Mouse (Mus musculus) forebrain, postnatal 0 days (tissue): ENCODE measurements around the gene Msh5. TPM values are rescaled to one million over a fixed set of nuclear protein-coding genes. Genes with fewer than 3 reads are reported as not detected.

Source experiments
- ATAC-seq: fragments of 200-750 bp; cut with Nextera tagmentation; 2 replicates; pipeline ENCODE4 v1.8.0; 2017; ENCODE audit warnings: mild to moderate bottlenecking, moderate library complexity
- DNase-seq: peaks from one replicate; pipeline ENCODE4 v3.0.0-alpha.2; 2015
- H3K27ac ChIP-seq: fragments of 300-500 bp; sonication (generic); 2 replicates; pipeline ENCODE4 v1.5.1; 2014; ENCODE audit warnings: low read depth, mild to moderate bottlenecking, antibody characterized with exemption, low read length, moderate library complexity, mixed read lengths
- H3K27me3 ChIP-seq: fragments of 300-500 bp; sonication (generic); 2 replicates; pipeline ENCODE4 v1.6.1; 2014; ENCODE audit warnings: mild to moderate bottlenecking, low read length, mixed read lengths; ENCODE audit not compliant: insufficient read depth
- H3K36me3 ChIP-seq: fragments of 300-500 bp; sonication (generic); 2 replicates; pipeline ENCODE4 v1.6.1; 2014; ENCODE audit warnings: mild to moderate bottlenecking, moderate library complexity; ENCODE audit not compliant: insufficient read depth
- H3K4me1 ChIP-seq: fragments of 300-500 bp; sonication (generic); 2 replicates; pipeline ENCODE4 v1.6.1; 2014; ENCODE audit warnings: antibody characterized with exemption; ENCODE audit not compliant: insufficient read depth
- H3K4me2 ChIP-seq: fragments of 300-500 bp; sonication (generic); 2 replicates; pipeline ENCODE4 v1.6.1; 2014; ENCODE audit warnings: low read depth, mild to moderate bottlenecking, moderate library complexity
- H3K4me3 ChIP-seq: fragments of 300-500 bp; sonication (generic); 2 replicates; pipeline ENCODE4 v1.5.1; 2014; ENCODE audit warnings: low read depth, low read length, mixed read lengths
- H3K9ac ChIP-seq: fragments of 300-500 bp; sonication (generic); 2 replicates; pipeline ENCODE4 v1.6.1; 2014; ENCODE audit warnings: mild to moderate bottlenecking
- H3K9me3 ChIP-seq: fragments of 300-500 bp; sonication (generic); 2 replicates; pipeline ENCODE4 v1.6.1; 2016; ENCODE audit warnings: low read length
- CTCF ChIP-seq: sonication (generic); IDR thresholded peaks from 2 replicates; pipeline ENCODE4 v1.5.1; 2016; ENCODE audit warnings: antibody characterized with exemption, control low read depth, low read depth
- WGBS: fragments of 180-500 bp; shearing (Covaris S2); extraction: QIAGEN DNeasy Blood & Tissue Kit; methylation state at CpG from one replicate; pipeline ENCODE4 v1.1.7; 2014; 5-methylcytosine and 5-hydroxymethylcytosine counted together
- polyA plus RNA-seq: library from polyadenylated mRNA; unstranded; fragments of >200 nt; fragmentation: Nextera tagmentation; extraction: Ambion mirVana; gene quantifications from 2 replicates; pipeline ENCODE4 v1.2.1, GENCODE M21; 2015
- total RNA-seq: library from RNA; depleted of rRNA; stranded (reverse); fragments of >200 nt; gene quantifications from 2 replicates; pipeline ENCODE4 v1.2.3, GENCODE M21; 2014

The Msh5 gene
- total and polyA plus RNA-seq, 2 experiments from 2014 or later, result 1.1 to 1.3 TPM

DNA sequence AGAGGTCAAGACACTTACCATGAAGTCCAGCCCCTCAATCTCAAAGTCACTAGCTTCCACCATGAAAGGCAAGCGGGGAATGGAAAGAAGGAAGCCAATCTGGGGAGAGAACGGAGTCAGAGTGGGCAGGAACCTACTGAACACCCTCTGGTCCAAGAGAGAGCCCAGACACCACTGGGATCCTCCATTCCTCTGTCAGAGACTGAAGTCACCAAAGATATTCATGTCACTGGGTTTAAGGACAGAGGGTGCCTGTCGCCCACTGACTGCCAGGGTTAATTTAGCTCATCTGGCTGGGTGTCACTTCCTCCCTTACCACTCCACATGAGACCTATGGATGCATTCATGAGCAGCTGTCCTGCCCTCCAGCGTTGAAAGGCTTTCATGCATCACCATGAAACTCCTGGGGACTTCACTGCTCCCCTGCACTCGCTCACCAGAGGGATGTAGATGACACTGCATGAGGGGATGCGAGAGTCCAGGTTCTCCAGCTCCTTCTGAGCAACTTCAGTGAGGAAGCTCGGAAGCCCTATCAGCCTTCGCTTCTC is 14.1 kb downstream of the Msh5 start:
- Histone ChIP-seq H3K27me3 (no peaks in the 10 kb centered on the region), H3K4me3 (no peak overlapping the region), H3K9me3 (no peaks in the 10 kb centered on the region), H3K9ac (no peak overlapping the region), H3K27ac (no peak overlapping the region), H3K36me3 (no peaks in the 10 kb centered on the region), H3K4me1 (no peaks in the 10 kb centered on the region), H3K4me2 (no peak overlapping the region)
- no peak for ATAC-seq
- 0 out of 2 replicates have a peak, but pooled peaks have one; percentile 5 for TF ChIP-seq CTCF
- DNase-seq, result no peak
- 78% methylated on average over 8 of the region's 8 CpGs for WGBS

DNA sequence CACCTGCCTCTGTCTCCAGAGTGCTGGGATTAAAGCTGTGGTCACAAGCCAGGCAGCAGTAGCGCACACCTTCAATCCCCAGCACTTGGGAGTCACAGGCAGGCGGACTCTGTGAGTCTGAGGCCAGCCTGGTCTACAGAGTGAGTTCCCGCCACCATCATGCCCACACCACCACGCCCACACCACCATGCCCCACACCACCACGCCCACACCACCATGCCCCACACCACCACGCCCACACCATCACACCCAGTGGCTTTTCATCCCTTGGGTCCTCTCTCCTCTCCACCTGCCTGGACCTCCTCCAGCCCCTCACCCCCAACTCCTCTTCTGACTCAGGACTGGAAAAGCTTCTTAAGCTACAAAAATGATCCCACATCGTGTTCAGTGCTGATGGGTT is 14.7 kb downstream of the Msh5 start:
- H3K9ac ChIP-seq, result no peak overlapping the region
- H3K4me2 ChIP-seq, result no peak overlapping the region
- H3K4me3 ChIP-seq, result no peak overlapping the region
- 87% methylated on average over 7 of the region's 7 CpGs for whole genome bisulfite sequencing
- no peaks in the 10 kb centered on the region for H3K9me3 ChIP-seq
- H3K27ac ChIP-seq, result no peak overlapping the region
- no peaks in the 10 kb centered on the region for H3K27me3 ChIP-seq
- no peak for TF ChIP-seq CTCF
- H3K36me3 ChIP-seq, result no peaks in the 10 kb centered on the region
- DNase-seq (no peak), ATAC-seq (no peak)
- no peaks in the 10 kb centered on the region for H3K4me1 ChIP-seq

DNA sequence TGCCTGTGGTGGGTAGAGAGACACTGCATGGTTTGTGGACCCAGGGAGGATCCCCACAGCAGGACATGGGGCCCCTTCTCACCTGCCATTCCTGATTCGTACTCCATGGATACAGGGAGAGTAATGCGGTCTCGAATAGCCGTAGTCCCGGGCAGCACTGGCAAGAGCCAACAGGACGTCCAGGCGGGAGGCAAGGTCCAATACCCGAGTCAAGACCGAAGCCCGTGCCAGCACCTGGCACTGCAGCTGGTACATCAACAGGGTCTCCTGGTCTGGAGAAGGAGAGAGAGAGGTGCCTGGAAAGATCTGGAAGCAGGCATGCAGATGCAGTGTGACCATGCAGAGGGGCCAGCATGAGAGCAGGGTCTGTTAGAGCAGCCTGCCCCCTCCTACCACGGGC is 15.3 kb downstream of the Msh5 start:
- 88% methylated on average over 11 of the region's 11 CpGs for WGBS
- H3K4me2 ChIP-seq, result no peak overlapping the region
- no peaks in the 10 kb centered on the region for H3K27me3 ChIP-seq
- no peak overlapping the region for H3K9ac ChIP-seq
- no peaks in the 10 kb centered on the region for H3K36me3 ChIP-seq
- DNase-seq (no peak), ATAC-seq (no peak)
- no peak overlapping the region for H3K4me3 ChIP-seq
- no peaks in the 10 kb centered on the region for H3K4me1 ChIP-seq
- H3K9me3 ChIP-seq, result no peaks in the 10 kb centered on the region
- TF ChIP-seq CTCF, result no peak
- no peak overlapping the region for H3K27ac ChIP-seq

DNA sequence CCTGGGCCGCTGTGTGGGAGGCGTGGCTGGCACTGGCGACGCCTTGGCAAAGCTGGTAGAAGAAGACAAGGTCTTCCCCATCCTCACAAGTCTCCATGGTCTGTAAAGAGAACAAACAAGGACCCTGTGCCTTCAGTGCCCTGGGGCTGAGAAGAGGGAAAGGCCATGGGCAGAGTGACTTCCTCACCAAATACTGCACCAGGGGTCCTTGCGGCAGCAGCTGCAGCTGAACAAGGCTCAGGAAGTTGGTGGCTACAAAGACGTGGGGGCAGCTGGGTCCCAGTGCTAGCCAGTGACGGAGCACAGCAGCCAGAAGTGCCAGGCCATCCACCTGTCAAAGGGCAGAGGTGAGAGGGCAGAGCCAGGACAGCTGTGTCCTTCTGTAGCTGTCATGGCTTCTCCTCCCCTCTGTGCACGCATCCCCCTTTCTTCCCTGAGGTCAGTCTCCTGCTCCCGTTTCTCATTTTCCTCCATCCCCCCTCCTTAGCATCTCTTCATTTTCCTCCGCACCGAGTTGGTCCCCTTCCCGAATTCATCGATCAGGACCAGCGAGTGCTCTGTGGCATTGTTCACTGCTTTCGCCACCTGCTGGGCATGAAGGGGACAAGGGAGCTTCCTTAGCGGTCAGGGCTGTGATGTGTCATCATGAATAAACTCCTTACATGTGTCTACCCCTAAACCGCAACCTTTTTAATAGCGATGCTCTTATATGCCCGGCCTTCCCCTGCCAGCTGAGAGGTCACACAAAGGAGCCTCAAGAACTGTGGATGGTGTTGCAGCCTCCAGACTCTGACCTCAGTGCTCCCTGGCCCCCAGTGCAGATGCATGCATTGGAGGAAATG is 16.6 kb downstream of the Msh5 start:
- H3K4me3 ChIP-seq, result no peak overlapping the region

DNA sequence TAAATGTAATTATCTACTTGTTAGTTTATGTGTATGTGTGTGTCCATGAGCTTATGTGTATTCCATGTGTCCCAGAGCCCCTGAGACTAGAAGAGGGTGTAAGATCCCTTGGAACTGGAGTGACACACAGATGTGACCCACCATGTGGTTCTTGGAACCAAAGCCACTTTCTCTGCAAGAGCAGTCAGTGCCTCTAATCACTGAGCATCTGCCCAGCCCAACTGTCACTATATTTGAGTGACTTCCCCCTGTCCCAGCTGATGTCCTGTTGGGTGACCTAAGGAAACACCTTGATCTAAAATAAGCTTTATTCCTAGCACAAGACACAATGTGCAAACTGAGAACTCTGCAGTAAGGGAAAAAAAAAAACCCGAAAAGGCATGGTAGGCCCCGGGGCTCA is 18.2 kb downstream of the Msh5 start:
- H3K27ac ChIP-seq, result no peak overlapping the region
- H3K4me3 ChIP-seq, result no peak overlapping the region
- H3K36me3 ChIP-seq, result no peaks in the 10 kb centered on the region
- H3K27me3 ChIP-seq, result no peaks in the 10 kb centered on the region
- no peaks in the 10 kb centered on the region for H3K9me3 ChIP-seq
- H3K4me1 ChIP-seq, result no peaks in the 10 kb centered on the region
- ATAC-seq, result no peak
- DNase-seq, result no peak
- H3K9ac ChIP-seq, result no peak overlapping the region
- WGBS, result 73% methylated on average over 2 of the region's 2 CpGs
- no peak overlapping the region for H3K4me2 ChIP-seq
- TF ChIP-seq CTCF, result no peak

More for the DNA sequence above, 16.6 kb downstream of the Msh5 start:
- DNase-seq, result peak; percentile 38
- Histone ChIP-seq H3K9ac (no peak overlapping the region), H3K27ac (no peak overlapping the region), H3K36me3 (no peaks in the 10 kb centered on the region), H3K4me1 (no peaks in the 10 kb centered on the region), H3K27me3 (no peaks in the 10 kb centered on the region), H3K4me2 (0 out of 2 replicates have a peak overlapping the region, but pooled peaks have one; percentile 8), H3K9me3 (no peaks in the 10 kb centered on the region)
- TF ChIP-seq CTCF, result peak; percentile 64
- ATAC-seq, result 0 out of 2 replicates have a peak, but pooled peaks have one; percentile 26
- WGBS, result 35% methylated on average over 19 of the region's 19 CpGs

DNA sequence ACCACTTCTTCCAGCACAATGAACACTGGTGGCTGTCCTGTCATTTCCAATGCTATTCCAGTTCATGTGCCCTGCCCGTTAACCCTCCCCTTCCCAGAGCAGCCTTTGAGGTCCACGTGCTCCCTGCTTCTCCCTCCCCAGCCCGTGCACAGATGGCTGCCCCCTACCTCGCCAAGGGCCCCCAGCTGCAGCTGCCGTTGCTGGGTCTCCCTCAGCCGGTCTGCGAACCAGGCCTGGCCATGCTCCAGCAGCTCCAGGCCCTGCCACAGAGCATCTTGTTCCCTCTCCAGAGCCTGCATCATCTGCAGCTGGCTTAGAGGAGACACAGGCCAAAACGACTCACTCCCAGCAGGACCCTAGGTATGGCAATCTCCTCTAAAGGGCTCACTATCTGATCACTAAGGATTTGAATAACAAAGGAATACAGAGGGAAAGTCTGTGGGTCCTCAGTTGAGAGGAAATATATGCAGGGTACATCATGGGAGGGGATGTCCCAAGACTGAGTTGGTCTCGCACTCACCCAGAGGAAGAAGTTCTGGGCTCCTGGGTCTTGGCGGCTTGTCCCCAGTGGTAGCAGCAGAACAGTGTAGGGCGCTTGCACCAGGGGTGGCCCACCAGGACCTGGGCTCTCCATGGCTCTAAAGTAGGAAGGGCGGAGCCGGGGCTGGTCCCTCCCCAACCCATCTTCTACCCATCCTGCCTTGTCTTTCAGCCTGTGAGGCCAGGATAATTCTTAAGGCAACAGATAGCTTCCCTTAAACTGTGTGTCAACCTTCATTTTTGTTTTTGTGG is 19.1 kb downstream of the Msh5 start, which contains the start of gene Sapcd1:
Gene Sapcd1 (minus strand): TSS at position 740 of the 792 bp plus-strand sequence.
- WGBS, result 28% methylated on average over 13 of the region's 13 CpGs
- Histone ChIP-seq H3K27ac (peak within 1 kb of the TSS; percentile 45; the same call in 1 of the 2 replicates), H3K4me3 (no peak within 1 kb of the TSS), H3K36me3 (no peaks in the 10 kb centered on the region), H3K4me2 (no peak within 1 kb of the TSS), H3K27me3 (no peaks in the 10 kb centered on the region), H3K9ac (no peak within 1 kb of the TSS), H3K4me1 (no peaks in the 10 kb centered on the region), H3K9me3 (no peaks in the 10 kb centered on the region)
- peak; percentile 81 for ATAC-seq
- DNase-seq, result peak; percentile 68
- TF ChIP-seq CTCF, result no peak

DNA sequence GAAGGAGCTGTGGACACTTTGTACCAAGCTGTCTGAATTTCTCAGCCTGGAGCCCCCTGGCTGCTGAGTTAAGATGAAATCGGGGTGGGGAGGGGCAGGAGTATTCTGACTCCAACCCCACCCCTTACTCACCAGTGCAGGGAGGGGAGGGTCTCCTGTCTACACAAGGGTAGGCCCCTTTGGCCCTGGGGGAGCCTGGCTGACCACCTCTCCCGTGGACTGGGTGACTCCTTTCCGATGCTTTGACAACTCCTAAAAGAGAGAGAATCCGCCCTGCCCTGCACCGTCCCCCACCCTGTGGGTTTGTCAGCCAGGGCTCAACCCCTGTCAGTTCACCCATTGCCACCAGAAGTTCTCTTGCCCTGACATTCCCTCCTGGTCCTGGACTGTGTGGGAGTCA is 20.3 kb downstream of the Msh5 start:
- Histone ChIP-seq H3K9me3 (no peaks in the 10 kb centered on the region), H3K4me3 (no peak overlapping the region), H3K27ac (no peak overlapping the region), H3K4me1 (peaks cover 4% of the 10 kb centered on the region; the same call in 1 of the 2 replicates), H3K36me3 (no peaks in the 10 kb centered on the region), H3K4me2 (no peak overlapping the region), H3K9ac (no peak overlapping the region), H3K27me3 (no peaks in the 10 kb centered on the region)
- no peak for DNase-seq
- peak; percentile 14; the same call in 1 of the 2 replicates for TF ChIP-seq CTCF
- no peak for ATAC-seq
- 73% methylated on average over 5 of the region's 5 CpGs for WGBS
